Mouse (Mus musculus) CH12.LX (cell line): Measurements from ENCODE around the gene Mcts1.

Source experiments
- CHD2 ChIP-seq: IDR thresholded peaks from 2 replicates; pipeline ENCODE4 v1.6.1; 2011; ENCODE audit warnings: low read length, improper control_type of control experiment
- CTCF ChIP-seq, 2 experiments: IDR thresholded peaks in 1 of 2; conservative IDR thresholded peaks in 1 of 2; 2 replicates each; pipeline ENCODE4 v1.5.1; 2011 to 2012; ENCODE audit warnings: low read depth in 2 of 2, low read length in 2 of 2, improper control_type of control experiment in 1 of 2, inconsistent platforms in 1 of 2, mild to moderate bottlenecking in 1 of 2, moderate library complexity in 1 of 2
- EP300 ChIP-seq: IDR thresholded peaks from 2 replicates; pipeline ENCODE4 v1.6.1; 2011; ENCODE audit warnings: low read length, improper control_type of control experiment
- ETS1 ChIP-seq: conservative IDR thresholded peaks from 2 replicates; pipeline ENCODE4 v1.6.1; 2012; ENCODE audit warnings: low read depth, mild to moderate bottlenecking, inconsistent platforms, low read length, improper control_type of control experiment, moderate library complexity
- MAFK ChIP-seq: IDR thresholded peaks from 2 replicates; pipeline ENCODE4 v1.6.1; 2011; ENCODE audit warnings: low read length, improper control_type of control experiment; ENCODE audit not compliant: insufficient replicate concordance
- MAX ChIP-seq: IDR thresholded peaks from 2 replicates; pipeline ENCODE4 v1.6.1; 2011; ENCODE audit warnings: low read length, improper control_type of control experiment
- NRF1 ChIP-seq: IDR thresholded peaks from 2 replicates; pipeline ENCODE4 v1.6.1; 2014; ENCODE audit warnings: low read depth, mild to moderate bottlenecking, inconsistent platforms, low read length, improper control_type of control experiment, moderate library complexity
- POLR2A ChIP-seq: IDR thresholded peaks from 2 replicates; pipeline ENCODE4 v1.6.1; 2011; ENCODE audit warnings: low read depth, mild to moderate bottlenecking, improper control_type of control experiment, low read length
- POLR2AphosphoS2 ChIP-seq: IDR thresholded peaks from 2 replicates; pipeline ENCODE4 v1.6.1; 2011; ENCODE audit warnings: low read depth, low read length, improper control_type of control experiment
- RAD21 ChIP-seq: IDR thresholded peaks from 2 replicates; pipeline ENCODE4 v1.6.1; 2011; ENCODE audit warnings: low read depth, mild to moderate bottlenecking, low read length, improper control_type of control experiment, moderate library complexity
- SMC3 ChIP-seq: IDR thresholded peaks from 2 replicates; pipeline ENCODE4 v1.6.1; 2011; ENCODE audit warnings: low read depth, low read length, improper control_type of control experiment
- ZC3H11A ChIP-seq: IDR thresholded peaks from 2 replicates; pipeline ENCODE4 v1.6.1; 2012; ENCODE audit warnings: low read depth, mild to moderate bottlenecking, inconsistent platforms, low read length, improper control_type of control experiment
- ZNF384 ChIP-seq: IDR thresholded peaks from 2 replicates; pipeline ENCODE4 v1.6.1; 2012; ENCODE audit warnings: low read depth, low read length, improper control_type of control experiment, inconsistent platforms

DNA sequence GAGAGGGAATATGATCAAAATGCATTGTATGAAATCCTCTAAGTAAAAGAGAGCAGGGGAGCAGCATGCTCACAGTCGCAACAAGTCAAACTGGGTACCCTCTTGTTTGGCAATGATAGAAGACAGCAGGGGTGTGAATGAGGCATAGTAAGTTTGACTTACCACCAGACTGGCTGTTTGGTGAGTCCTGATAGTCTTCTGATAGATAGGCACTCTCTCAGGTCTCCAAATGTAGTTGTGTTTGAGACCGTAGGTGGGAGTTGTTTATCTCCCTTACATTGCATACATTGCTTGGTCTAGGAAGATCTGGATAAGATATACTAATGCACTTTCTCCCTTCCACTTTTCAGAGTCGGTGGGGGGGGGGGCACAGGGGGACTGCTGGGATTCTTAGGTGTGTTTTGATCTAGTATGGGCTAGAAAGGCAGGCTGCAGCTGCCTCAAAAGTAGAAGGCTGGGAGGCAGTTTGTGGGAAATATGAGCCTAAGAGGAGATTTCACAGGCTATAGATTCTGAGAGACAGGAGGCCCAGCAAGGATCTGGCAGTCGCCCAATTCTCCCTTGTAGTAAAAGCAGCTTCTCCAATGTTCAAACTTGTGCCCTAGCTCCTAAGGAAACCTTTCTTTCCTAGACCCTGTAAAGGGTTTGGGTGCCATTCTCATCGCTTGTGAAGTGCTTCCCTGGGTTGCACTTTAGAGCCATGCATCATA, 7.0 kb upstream of the Mcts1 start:
- TF ChIP-seq MAFK (no peak), RAD21 (no peak), ZC3H11A (no peak), CTCF (conservative IDR thresholded peaks at IDR 0.05 in 1 of 2, IDR thresholded peaks at IDR 0.05 in 1 of 2; ENCODE audit: low read depth in 2 of 2, low read length in 2 of 2) (no peak), ETS1 (no peak), POLR2AphosphoS2 (no peak), ZNF384 (no peak), POLR2A (no peak), EP300 (no peak), SMC3 (no peak), NRF1 (no peak), MAX (no peak), CHD2 (no peak)
